Comparison of ENCODE assay signal across 22 mouse cellular contexts in the genomic region with DNA sequence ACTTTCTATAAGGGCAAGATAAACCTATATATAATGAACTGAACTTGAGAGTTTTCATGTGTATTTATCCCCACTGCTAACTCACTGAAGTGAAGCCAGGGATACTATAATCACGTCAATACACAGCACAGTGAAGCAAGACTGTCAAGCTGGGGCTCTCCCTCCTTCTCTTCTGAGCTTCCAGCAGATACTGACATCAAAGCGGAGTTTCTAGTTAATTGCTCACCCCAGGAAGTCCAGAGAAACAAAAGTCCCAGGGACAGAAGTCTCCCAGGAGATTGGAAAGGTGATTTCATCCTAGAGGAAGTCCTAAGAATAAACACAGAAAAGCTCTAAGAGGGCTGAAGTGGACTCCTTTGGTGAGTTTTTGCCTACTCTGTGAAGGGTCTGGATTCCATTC.
A peak's percentile ranks its signal among the peaks of the same experiment; 100 is the strongest.
DNase-seq lines count a peak whose midpoint lies in the region; ATAC-seq and TF ChIP-seq lines count a peak whose summit lies in the region.
"Had no signal": no experiment of that assay in that cellular context is flagged by ENCODE, and none has a peak within 500 bp of the region (broad histone marks: within the 10 kb centered on the region; RNA-seq: fewer than 3 reads in every experiment).

No protein-coding gene starts in this region.

- no peak for DNase-seq in heart, postnatal 25 days (ENCODE audit: low spot score)
- no peak for DNase-seq in left cerebral cortex, adult 2 months (ENCODE audit: extremely low spot score in 1 of 2, low spot score in 2 of 2)
- DNase-seq in left cerebral cortex, postnatal 10 days (ENCODE audit: extremely low spot score in 1 of 2, low spot score in 2 of 2) = no peak
- DNase-seq in midbrain, embryonic 11.5 days (ENCODE audit: low spot score, missing footprints) = peak; percentile 70
- DNase-seq in spleen, postnatal 14 days (ENCODE audit: low spot score in 2 of 2) = no peak
- DNase-seq: adrenal gland, adult 8-10 months; cerebellum, postnatal 25 days; heart, postnatal 36 days; kidney, adult 9 months; kidney, postnatal 36 days; left cerebral cortex, postnatal 4 days; right cerebral cortex, postnatal 14 days had no signal

- H3K27ac ChIP-seq in heart, embryonic 13.5 days (replicated peaks) = peak overlapping the region; percentile 32; the same call in 1 of the 2 replicates
- H3K27ac ChIP-seq in left cerebral cortex, adult 2 months = peak overlapping the region; percentile 80
- H3K27ac ChIP-seq in midbrain, embryonic 11.5 days (ENCODE audit: low read depth, low read length) = no peak overlapping the region
- H3K27ac ChIP-seq in midbrain, embryonic 16.5 days (ENCODE audit: low read length) = no peak overlapping the region
- H3K27ac ChIP-seq: embryonic facial prominence, embryonic 12.5 days; forebrain, embryonic 12.5 days; hindbrain, embryonic 14.5 days; limb, embryonic 15.5 days; liver, embryonic 14.5 days; midbrain, embryonic 12.5 days had no signal

- no peaks in the 10 kb centered on the region for H3K27me3 ChIP-seq in heart, embryonic 13.5 days (replicated peaks)
- H3K27me3 ChIP-seq in midbrain, embryonic 11.5 days (ENCODE audit: control insufficient read depth, insufficient read depth, low read length) = no peaks in the 10 kb centered on the region
- H3K27me3 ChIP-seq in midbrain, embryonic 16.5 days (ENCODE audit: control insufficient read depth, insufficient read depth, low read depth, low read length) = no peaks in the 10 kb centered on the region
- H3K27me3 ChIP-seq: embryonic facial prominence, embryonic 12.5 days; forebrain, embryonic 12.5 days; limb, embryonic 15.5 days; midbrain, embryonic 12.5 days had no signal

- TF ChIP-seq CTCF in left cerebral cortex, adult 2 months (IDR thresholded peaks at IDR 0.05) = no peak

- peaks cover 24% of the 10 kb centered on the region for H3K4me1 ChIP-seq in heart, embryonic 13.5 days
- H3K4me1 ChIP-seq in midbrain, embryonic 11.5 days (ENCODE audit: control insufficient read depth, insufficient read depth, low read length) = peaks cover 11% of the 10 kb centered on the region
- peaks cover 11% of the 10 kb centered on the region; the same call in 1 of the 2 replicates for H3K4me1 ChIP-seq in midbrain, embryonic 16.5 days (ENCODE audit: control insufficient read depth, insufficient read depth, low read length)

- WGBS in heart, embryonic 13.5 days = 38% methylated on average over 2 of the region's 2 CpGs
- 15% methylated on average over 2 of the region's 2 CpGs for WGBS in midbrain, embryonic 11.5 days
- 8% methylated on average over 2 of the region's 2 CpGs for WGBS in midbrain, embryonic 16.5 days

- intact Hi-C loops in heart, postnatal 25 days (cut with DNase I) = no loop called here
- intact Hi-C loops in left cerebral cortex, adult 2 months (cut with DNase I) = no loop called here
- intact Hi-C loops in left cerebral cortex, postnatal 10 days (cut with DNase I) = no loop called here

- no peaks in the 10 kb centered on the region for H3K9me3 ChIP-seq in heart, embryonic 13.5 days
- no peaks in the 10 kb centered on the region for H3K9me3 ChIP-seq in midbrain, embryonic 11.5 days (ENCODE audit: control insufficient read depth, low read length)
- H3K9me3 ChIP-seq in midbrain, embryonic 16.5 days (replicated peaks; ENCODE audit: control insufficient read depth, low read length, poor library complexity, severe bottlenecking) = no peaks in the 10 kb centered on the region
- H3K9me3 ChIP-seq: embryonic facial prominence, embryonic 12.5 days; forebrain, embryonic 12.5 days; limb, embryonic 15.5 days; midbrain, embryonic 12.5 days had no signal

- H3K4me2 ChIP-seq in heart, embryonic 13.5 days = no peak overlapping the region
- H3K4me2 ChIP-seq in midbrain, embryonic 11.5 days = no peak overlapping the region
- H3K4me2 ChIP-seq in midbrain, embryonic 16.5 days (ENCODE audit: low read length) = no peak overlapping the region

- no peaks in the 10 kb centered on the region for H3K36me3 ChIP-seq in heart, embryonic 13.5 days
- no peaks in the 10 kb centered on the region for H3K36me3 ChIP-seq in midbrain, embryonic 11.5 days (ENCODE audit: control insufficient read depth, insufficient read depth, low read length)
- H3K36me3 ChIP-seq in midbrain, embryonic 16.5 days (ENCODE audit: control insufficient read depth, insufficient read depth, low read length) = no peaks in the 10 kb centered on the region
- H3K36me3 ChIP-seq: embryonic facial prominence, embryonic 12.5 days; forebrain, embryonic 12.5 days; limb, embryonic 15.5 days; midbrain, embryonic 12.5 days had no signal

- no peak overlapping the region for H3K4me3 ChIP-seq in heart, embryonic 13.5 days
- no peak overlapping the region for H3K4me3 ChIP-seq in left cerebral cortex, adult 2 months
- H3K4me3 ChIP-seq in midbrain, embryonic 11.5 days (ENCODE audit: low read depth, low read length) = no peak overlapping the region
- no peak overlapping the region for H3K4me3 ChIP-seq in midbrain, embryonic 16.5 days (ENCODE audit: low read depth, low read length)
- H3K4me3 ChIP-seq: forebrain, embryonic 12.5 days; midbrain, embryonic 12.5 days had no signal

- no peak overlapping the region for H3K9ac ChIP-seq in heart, embryonic 13.5 days
- H3K9ac ChIP-seq in midbrain, embryonic 11.5 days (ENCODE audit: low read length) = no peak overlapping the region
- H3K9ac ChIP-seq in midbrain, embryonic 16.5 days (ENCODE audit: low read depth, low read length) = no peak overlapping the region
- H3K9ac ChIP-seq: embryonic facial prominence, embryonic 12.5 days; forebrain, embryonic 12.5 days; limb, embryonic 15.5 days; liver, embryonic 14.5 days had no signal

- ATAC-seq in heart, embryonic 13.5 days (ENCODE audit: extremely low read depth, insufficient number of reproducible peaks, low FRiP score, low TSS enrichment) = no peak
- no peak for ATAC-seq in midbrain, embryonic 11.5 days (ENCODE audit: low FRiP score)
- no peak for ATAC-seq in midbrain, embryonic 16.5 days
- ATAC-seq: activated CD4-positive, CD25-positive, alpha-beta regulatory T cell, adult 4 months; inflammation-experienced regulatory T-cells, adult 6 months had no signal

Comparison
In these comparisons a context has a peak if more than half of its experiments do, and no peak if none do; other contexts are left out.
1. H3K27ac ChIP-seq: peak in heart, embryonic 13.5 days (single experiment) and left cerebral cortex, adult 2 months (single experiment); none in midbrain, embryonic 11.5 days (single experiment) and midbrain, embryonic 16.5 days (single experiment).